In genomic region chr4:151962817-151963216, GRCm38 (mm10) we compare ENCODE assay signal across 18 mouse cellular contexts. TPM values are rescaled to one million over a fixed set of nuclear protein-coding genes. Genes with fewer than 3 reads are reported as not detected.
DNase-seq lines count a peak whose midpoint lies in the region; ATAC-seq and TF ChIP-seq lines count a peak whose summit lies in the region.
"Had no signal": no experiment of that assay in that cellular context is flagged by ENCODE, and none has a peak within 500 bp of the region (broad histone marks: within the 10 kb centered on the region; RNA-seq: fewer than 3 reads in every experiment).

No protein-coding gene starts in this region.

- dilution Hi-C loops in CH12.LX (cut with MboI; ENCODE audit: extremely low pct_ligation_motif_present, extremely low pct_unique_long_range_greater_than_20kb, low sequenced_read_pairs): no loop called here

- H3K9me3 ChIP-seq in CH12.LX (replicated peaks; ENCODE audit: low read length): peaks cover 2% of the 10 kb centered on the region
- H3K9me3 ChIP-seq: embryonic facial prominence, embryonic 13.5 days; forebrain, embryonic 15.5 days; heart, embryonic 15.5 days; hindbrain, embryonic 12.5 days; limb, embryonic 15.5 days had no signal

- H3K36me3 ChIP-seq in CH12.LX (replicated peaks in 1 of 2; ENCODE audit: control insufficient read depth in 1 of 2, insufficient read depth in 1 of 2, low read length in 1 of 2): peaks cover 60 to 93% of the 10 kb centered on the region in 2 experiments

- TF ChIP-seq EP300 in CH12.LX (IDR thresholded peaks at IDR 0.05; ENCODE audit: low read length): no peak

- intact Hi-C loops in left cerebral cortex, adult 2 months (cut with DNase I): no loop called here
- intact Hi-C loops in left cerebral cortex, postnatal 14 days (cut with DNase I): no loop called here

- H3K27ac ChIP-seq in CH12.LX (ENCODE audit: insufficient read depth, low read depth): no peak overlapping the region
- H3K27ac ChIP-seq in left cerebral cortex, adult 2 months: no peak overlapping the region
- H3K27ac ChIP-seq: embryonic facial prominence, embryonic 13.5 days; forebrain, embryonic 15.5 days; heart, embryonic 15.5 days; hindbrain, embryonic 12.5 days; limb, embryonic 15.5 days had no signal

- in situ Hi-C loops in CH12.LX (cut with MboI; ENCODE audit: low pct_ligation_motif_present, low pct_unique_long_range_greater_than_20kb, low sequenced_read_pairs): no loop called here

- H3K27me3 ChIP-seq in CH12.LX (replicated peaks): no peaks in the 10 kb centered on the region
- H3K27me3 ChIP-seq: embryonic facial prominence, embryonic 13.5 days; forebrain, embryonic 15.5 days; heart, embryonic 15.5 days; hindbrain, embryonic 12.5 days; limb, embryonic 15.5 days had no signal

- ATAC-seq in granulocyte monocyte progenitor cell, adult 5-6 weeks (replicated peaks; ENCODE audit: poor library complexity, severe bottlenecking): peak; percentile 91
- peak; percentile 90 for ATAC-seq in megakaryocyte, adult 5-6 weeks (ENCODE audit: poor library complexity, severe bottlenecking)
- ATAC-seq: forebrain, embryonic 15.5 days; intestine, postnatal 0 days had no signal

- no peak overlapping the region for H3K4me2 ChIP-seq in CH12.LX (ENCODE audit: insufficient read depth, low read depth, poor library complexity, severe bottlenecking)
- H3K4me2 ChIP-seq: embryonic facial prominence, embryonic 13.5 days; forebrain, embryonic 15.5 days; heart, embryonic 15.5 days; hindbrain, embryonic 12.5 days; limb, embryonic 15.5 days had no signal

- H3K9ac ChIP-seq in CH12.LX (ENCODE audit: insufficient read depth, low read depth): no peak overlapping the region
- H3K9ac ChIP-seq: embryonic facial prominence, embryonic 13.5 days; forebrain, embryonic 15.5 days; heart, embryonic 15.5 days; hindbrain, embryonic 12.5 days; limb, embryonic 15.5 days had no signal

- no peak overlapping the region for H3K4me3 ChIP-seq in CH12.LX (replicated peaks in 1 of 3; ENCODE audit: low read depth in 2 of 3, low read length in 2 of 3, poor library complexity in 1 of 3)
- H3K4me3 ChIP-seq in left cerebral cortex, adult 2 months: no peak overlapping the region
- H3K4me3 ChIP-seq: embryonic facial prominence, embryonic 13.5 days; forebrain, embryonic 15.5 days; heart, embryonic 15.5 days; hindbrain, embryonic 12.5 days; limb, embryonic 15.5 days; myocyte had no signal

- no peak for TF ChIP-seq POLR2A in CH12.LX (IDR thresholded peaks at IDR 0.05; ENCODE audit: low read depth, low read length)

- DNase-seq in A20 (ENCODE audit: low read depth, low spot score): peak; percentile 70
- DNase-seq in CH12.LX (ENCODE audit: extremely low read depth): no peak
- DNase-seq in thymus, postnatal 14 days: no peak
- DNase-seq in left cerebral cortex, adult 2 months (ENCODE audit: extremely low spot score in 1 of 2, low spot score in 2 of 2): no peak
- DNase-seq in left cerebral cortex, postnatal 14 days (ENCODE audit: low spot score in 2 of 2): no peak
- DNase-seq: adrenal gland, postnatal 10 days; cerebellum, postnatal 36 days; gastrocnemius, postnatal 36 days; thymus, postnatal 36 days had no signal

- no peaks in the 10 kb centered on the region for H3K79me2 ChIP-seq in CH12.LX (replicated peaks; ENCODE audit: control insufficient read depth, extremely low read depth, insufficient read depth, poor library complexity, severe bottlenecking)

- no peak for TF ChIP-seq CTCF in CH12.LX (conservative IDR thresholded peaks at IDR 0.05 in 1 of 2, IDR thresholded peaks at IDR 0.05 in 1 of 2; ENCODE audit: low read depth in 2 of 2, low read length in 2 of 2)
- TF ChIP-seq CTCF in left cerebral cortex, adult 2 months (IDR thresholded peaks at IDR 0.05): no peak

- TF ChIP-seq RAD21 in CH12.LX (IDR thresholded peaks at IDR 0.05; ENCODE audit: low read depth, low read length): no peak

- peaks cover 0 to 10% of the 10 kb centered on the region in 2 experiments; a peak in 1 of 4 replicates for H3K4me1 ChIP-seq in CH12.LX (ENCODE audit: control insufficient read depth in 1 of 2, insufficient read depth in 2 of 2)
- H3K4me1 ChIP-seq: embryonic facial prominence, embryonic 13.5 days; forebrain, embryonic 15.5 days; heart, embryonic 15.5 days; hindbrain, embryonic 12.5 days; limb, embryonic 15.5 days had no signal

TF ChIP-seq in CH12.LX, 34 proteins besides CTCF, POLR2A, EP300 and RAD21:
- TF ChIP-seq BHLHE40 (IDR thresholded peaks at IDR 0.05; ENCODE audit: low read depth, low read length): 0 out of 2 replicates have a peak, but pooled peaks have one; percentile 27
- no peak for TF ChIP-seq JUND (conservative IDR thresholded peaks at IDR 0.05; ENCODE audit: low read depth, low read length)

RNA-seq across cellular contexts. Expression of gene Thap3, which starts 26.0 kb away (rescaled TPM):
- total RNA-seq in CH12.LX (2012; rRNA removed): 20.0 and 27.6 TPM in 2 replicates
- 10.1 and 12.8 TPM in 2 replicates for total RNA-seq in CH12.LX (2014; rRNA removed)
- polyA plus RNA-seq in CH12.LX (2012; ENCODE audit: insufficient read length, low read depth): 11.0 and 11.7 TPM in 2 replicates
- total RNA-seq in granulocyte monocyte progenitor cell, adult 5-6 weeks (2014; fragmentation: Nextera tagmentation): 10.4 and 14.0 TPM in 2 replicates
- total RNA-seq in granulocyte monocyte progenitor cell, adult 5-6 weeks (2017): 4.9 and 10.8 TPM in 2 replicates
- total RNA-seq in megakaryocyte, adult 5-6 weeks (2015): 9.6 and 11.2 TPM in 2 replicates
- 10.3 and 12.9 TPM in 2 replicates for total RNA-seq in megakaryocyte, adult 5-6 weeks (2017)
- total RNA-seq in left cerebral cortex, adult 2 months (2021): 10 to 100 TPM; 19.2 to 20.7 TPM
- 10 to 100 TPM; 16.1 to 19.3 TPM for total RNA-seq in left cerebral cortex, postnatal 14 days (2021)

RNA-seq across cellular contexts. Expression of gene Dnajc11, which starts 29.3 kb away (rescaled TPM):
- total RNA-seq in CH12.LX (2012; rRNA removed) (63.5 and 81.2 TPM in 2 replicates), CH12.LX (2014; rRNA removed) (73.7 and 75.6 TPM in 2 replicates)
- polyA plus RNA-seq in CH12.LX (2012; ENCODE audit: insufficient read length, low read depth): 102 and 133 TPM in 2 replicates
- total RNA-seq in granulocyte monocyte progenitor cell, adult 5-6 weeks (2014; fragmentation: Nextera tagmentation): 73.5 and 77.5 TPM in 2 replicates
- 57.8 and 71.2 TPM in 2 replicates for total RNA-seq in granulocyte monocyte progenitor cell, adult 5-6 weeks (2017)
- 18.1 and 18.5 TPM in 2 replicates for total RNA-seq in megakaryocyte, adult 5-6 weeks (2015)
- 34.7 and 39.4 TPM in 2 replicates for total RNA-seq in megakaryocyte, adult 5-6 weeks (2017)
- 10 to 100 TPM; 61.8 to 66.6 TPM for total RNA-seq in left cerebral cortex, adult 2 months (2021)
- 10 to 100 TPM; 70.8 to 74.7 TPM for total RNA-seq in left cerebral cortex, postnatal 14 days (2021)

RNA-seq across cellular contexts. Expression of gene Phf13, which starts 33.2 kb away (rescaled TPM):
- total RNA-seq in CH12.LX (2012; rRNA removed): 4.9 and 5.0 TPM in 2 replicates
- total RNA-seq in CH12.LX (2014; rRNA removed): 1.9 and 2.1 TPM in 2 replicates
- polyA plus RNA-seq in CH12.LX (2012; ENCODE audit: insufficient read length, low read depth): 3.9 and 4.9 TPM in 2 replicates
- 1.4 and 5.7 TPM in 2 replicates for total RNA-seq in granulocyte monocyte progenitor cell, adult 5-6 weeks (2014; fragmentation: Nextera tagmentation)
- total RNA-seq in granulocyte monocyte progenitor cell, adult 5-6 weeks (2017): 2.1 and 2.4 TPM in 2 replicates
- total RNA-seq in megakaryocyte, adult 5-6 weeks (2015): 3.9 and 5.6 TPM in 2 replicates
- 4.0 and 4.5 TPM in 2 replicates for total RNA-seq in megakaryocyte, adult 5-6 weeks (2017)
- 10 to 100 TPM; 18.9 to 19.6 TPM for total RNA-seq in left cerebral cortex, adult 2 months (2021)
- total RNA-seq in left cerebral cortex, postnatal 14 days (2021): 10 to 100 TPM; 14.2 to 14.4 TPM

RNA-seq across cellular contexts. Expression of gene Klhl21, which starts 45.8 kb away (rescaled TPM):
- total RNA-seq in CH12.LX (2012; rRNA removed): 7.1 and 9.5 TPM in 2 replicates
- total RNA-seq in CH12.LX (2014; rRNA removed): 4.4 and 4.9 TPM in 2 replicates
- 9.1 and 9.4 TPM in 2 replicates for polyA plus RNA-seq in CH12.LX (2012; ENCODE audit: insufficient read length, low read depth)
- 9.8 and 11.6 TPM in 2 replicates for total RNA-seq in granulocyte monocyte progenitor cell, adult 5-6 weeks (2014; fragmentation: Nextera tagmentation)
- 4.3 and 6.3 TPM in 2 replicates for total RNA-seq in granulocyte monocyte progenitor cell, adult 5-6 weeks (2017)
- total RNA-seq in megakaryocyte, adult 5-6 weeks (2015): 2.6 and 3.8 TPM in 2 replicates
- 3.1 and 4.1 TPM in 2 replicates for total RNA-seq in megakaryocyte, adult 5-6 weeks (2017)
- total RNA-seq in left cerebral cortex, adult 2 months (2021): 10 to 100 TPM; 18.5 to 19.3 TPM
- total RNA-seq in left cerebral cortex, postnatal 14 days (2021): 10 to 100 TPM; 12.7 to 13.4 TPM
